Mouse (Mus musculus): ENCODE measurements at regions not wholly inside any gene's neighbourhood (a gene's known extent, or its start where the extent isn't known, plus 50 kb on each side); places are given as distances from the start of the nearest gene placed in this dataset.

DNA sequence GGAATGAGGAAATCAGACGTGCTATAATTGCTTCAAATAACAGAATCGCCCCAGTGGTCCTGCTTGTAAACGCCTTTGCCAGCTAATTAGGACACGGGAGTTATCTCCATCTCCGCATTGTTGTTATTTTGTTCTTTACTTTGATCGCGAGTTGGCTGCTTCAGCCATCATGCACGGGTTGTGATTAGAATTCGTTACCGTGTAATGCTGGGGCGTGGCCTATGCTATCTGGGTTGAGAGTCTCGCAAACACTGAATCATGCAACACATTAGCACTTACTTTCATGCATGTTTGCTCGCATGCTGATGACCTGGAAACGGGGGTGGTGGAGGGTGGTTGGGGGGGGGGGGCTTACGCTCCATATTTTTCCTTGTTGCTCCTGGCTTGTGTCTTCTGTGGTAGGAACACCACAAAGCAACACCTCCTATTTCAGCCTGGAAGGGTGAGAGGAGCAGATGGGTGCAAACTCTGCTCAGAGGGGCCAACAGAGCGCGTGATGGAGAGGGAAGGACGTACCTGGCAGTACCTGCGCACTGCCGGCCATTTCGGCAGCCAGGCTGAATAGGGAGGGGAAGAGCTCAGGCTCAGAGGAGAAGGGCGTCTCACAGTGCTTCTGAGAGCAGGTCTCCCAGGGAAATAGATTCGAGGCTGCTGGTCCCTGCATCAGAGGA lies 260.1 kb downstream of the Cd83 start:
- TF ChIP-seq GATA1 (IDR thresholded peaks at IDR 0.05; ENCODE audit: low read length) (no peak), TAL1 (IDR thresholded peaks at IDR 0.05; ENCODE audit: low read length) (no peak)

All from erythroblast, embryonic 14.5 days (primary cell).